Mouse (Mus musculus) intestine, embryonic 16.5 days (tissue): Measurements from ENCODE around the gene Tent2. TPM values are rescaled to one million over a fixed set of nuclear protein-coding genes. Genes with fewer than 3 reads are reported as not detected.
A peak's percentile ranks its signal among the peaks of the same experiment; 100 is the strongest.

Experiments used
- ATAC-seq: fragments of 200-750 bp; cut with Nextera tagmentation; 2 replicates; pipeline ENCODE4 v1.8.0; 2017; ENCODE audit warnings: moderate TSS enrichment, moderate library complexity
- H3K27ac ChIP-seq: fragments of 300-500 bp; sonication (generic); 2 replicates; pipeline ENCODE4 v1.5.1; 2014; ENCODE audit warnings: mild to moderate bottlenecking, low read length
- H3K27me3 ChIP-seq: fragments of 300-500 bp; sonication (generic); replicated peaks from 2 replicates; pipeline ENCODE4 v1.6.1; 2014; ENCODE audit warnings: low read length, control low read depth, mixed read lengths; ENCODE audit not compliant: control insufficient read depth, insufficient read depth
- H3K36me3 ChIP-seq: fragments of 300-500 bp; sonication (generic); 2 replicates; pipeline ENCODE4 v1.6.1; 2014; ENCODE audit warnings: low read length, control low read depth; ENCODE audit not compliant: control insufficient read depth, insufficient read depth
- H3K4me1 ChIP-seq: fragments of 300-500 bp; sonication (generic); 2 replicates; pipeline ENCODE4 v1.6.1; 2014; ENCODE audit warnings: low read length, control low read depth, mixed read lengths; ENCODE audit not compliant: control insufficient read depth, insufficient read depth
- H3K4me2 ChIP-seq: fragments of 300-500 bp; sonication (generic); 2 replicates; pipeline ENCODE4 v1.6.1; 2014; ENCODE audit warnings: low read depth, low read length, control low read depth
- H3K4me3 ChIP-seq: fragments of 300-500 bp; sonication (generic); 2 replicates; pipeline ENCODE4 v1.5.1; 2014; ENCODE audit warnings: mild to moderate bottlenecking, low read length
- H3K9ac ChIP-seq: fragments of 300-500 bp; sonication (generic); 2 replicates; pipeline ENCODE4 v1.6.1; 2014; ENCODE audit warnings: low read depth, low read length
- H3K9me3 ChIP-seq: fragments of 300-500 bp; sonication (generic); 2 replicates; pipeline ENCODE4 v1.6.1; 2016; ENCODE audit warnings: low read length, control low read depth; ENCODE audit not compliant: control insufficient read depth
- WGBS: fragments of 180-500 bp; shearing (Covaris S2); extraction: QIAGEN DNeasy Blood & Tissue Kit; methylation state at CpG from one replicate; pipeline ENCODE4 v1.1.7; 2014; 5-methylcytosine and 5-hydroxymethylcytosine counted together
- polyA plus RNA-seq: library from polyadenylated mRNA; unstranded; fragments of >200 nt; fragmentation: Nextera tagmentation; extraction: Ambion mirVana; gene quantifications from 2 replicates; pipeline ENCODE4 v1.2.1, GENCODE M21; 2015

The Tent2 gene
- polyA plus RNA-seq, 1 experiment from 2014 or later = 50.3 TPM

DNA sequence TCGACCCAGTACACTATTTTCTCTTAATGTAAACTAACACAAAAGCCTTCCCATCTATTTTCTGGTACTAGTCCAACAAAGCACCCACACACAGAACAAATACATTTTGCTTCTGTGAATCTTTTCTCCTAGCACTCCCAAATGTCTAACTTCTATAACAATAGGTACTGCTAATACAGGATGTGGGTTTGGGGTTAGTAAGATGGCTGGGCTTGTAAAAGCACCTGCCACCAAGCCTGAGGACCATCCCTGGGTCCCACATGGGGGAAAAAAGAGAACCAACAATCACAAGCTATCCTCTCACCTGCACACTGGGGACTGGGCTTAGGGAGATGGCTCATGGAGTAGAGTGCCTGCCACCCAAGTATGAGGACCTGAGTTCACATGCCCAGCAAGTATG is 38.9 kb downstream of the Tent2 start:
- Histone ChIP-seq H3K9me3 (no peaks in the 10 kb centered on the region), H3K4me3 (no peak overlapping the region), H3K27me3 (no peaks in the 10 kb centered on the region), H3K36me3 (peaks cover 3% of the 10 kb centered on the region; the same call in 1 of the 2 replicates), H3K27ac (no peak overlapping the region), H3K9ac (no peak overlapping the region), H3K4me2 (no peak overlapping the region), H3K4me1 (no peaks in the 10 kb centered on the region)
- ATAC-seq = no peak
- WGBS = 85% methylated on average over 1 of the region's 1 CpGs

DNA sequence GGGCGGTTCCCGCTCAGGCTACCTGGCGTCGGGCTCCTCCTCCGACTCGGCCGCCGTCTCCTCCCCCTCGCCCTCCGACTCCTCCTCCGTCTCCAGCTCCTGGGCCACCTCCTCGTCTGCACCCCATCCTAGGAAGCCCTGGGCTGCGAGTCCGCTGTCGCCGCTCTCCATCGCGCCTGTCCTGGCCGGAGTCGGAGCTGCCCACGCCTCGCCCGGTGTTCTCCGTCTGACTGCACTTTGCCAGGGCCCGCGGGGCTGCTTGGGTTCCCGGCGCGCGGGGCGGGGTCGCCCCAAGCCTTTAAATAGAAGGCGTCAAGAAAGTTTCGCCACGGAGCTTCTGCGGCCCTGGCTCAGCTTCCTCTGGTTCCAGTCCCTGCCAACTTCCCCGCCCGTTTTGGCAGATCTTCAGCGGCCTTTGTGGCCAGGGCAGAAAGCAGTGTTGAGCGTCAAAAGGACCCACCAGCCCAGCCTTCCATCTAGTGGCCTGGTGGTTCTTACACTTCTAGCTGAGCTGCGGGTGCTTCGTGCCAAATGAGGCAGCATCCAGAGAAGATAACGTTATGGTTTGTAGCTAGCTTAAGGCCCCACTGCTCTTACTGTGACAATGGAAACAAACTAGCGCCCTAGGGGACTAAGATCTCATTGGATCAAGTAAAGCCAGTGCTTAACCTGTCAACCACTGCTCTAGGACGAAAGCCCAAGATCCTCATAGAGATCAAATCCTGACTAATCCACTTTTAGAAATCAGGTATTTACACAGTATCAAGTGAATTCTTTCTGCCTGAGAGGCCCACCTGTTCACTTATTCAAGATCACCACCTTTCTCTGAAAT is 47.6 kb downstream of the Tent2 start, which contains the start of gene Cmya5:
Gene Cmya5, minus strand, starts transcription at position 389 of the 832 bp plus-strand sequence.
- Histone ChIP-seq H3K9ac (peak within 1 kb of the TSS; percentile 72), H3K9me3 (no peaks in the 10 kb centered on the region), H3K4me2 (peak within 1 kb of the TSS; percentile 95), H3K27ac (peak within 1 kb of the TSS; percentile 57; the same call in 1 of the 2 replicates), H3K27me3 (no peaks in the 10 kb centered on the region), H3K4me3 (peak within 1 kb of the TSS; percentile 66), H3K36me3 (no peaks in the 10 kb centered on the region), H3K4me1 (peaks cover 6% of the 10 kb centered on the region; the same call in 1 of the 2 replicates)
- 2% methylated on average over 45 of the region's 45 CpGs for WGBS
- ATAC-seq = peak; percentile 98

DNA sequence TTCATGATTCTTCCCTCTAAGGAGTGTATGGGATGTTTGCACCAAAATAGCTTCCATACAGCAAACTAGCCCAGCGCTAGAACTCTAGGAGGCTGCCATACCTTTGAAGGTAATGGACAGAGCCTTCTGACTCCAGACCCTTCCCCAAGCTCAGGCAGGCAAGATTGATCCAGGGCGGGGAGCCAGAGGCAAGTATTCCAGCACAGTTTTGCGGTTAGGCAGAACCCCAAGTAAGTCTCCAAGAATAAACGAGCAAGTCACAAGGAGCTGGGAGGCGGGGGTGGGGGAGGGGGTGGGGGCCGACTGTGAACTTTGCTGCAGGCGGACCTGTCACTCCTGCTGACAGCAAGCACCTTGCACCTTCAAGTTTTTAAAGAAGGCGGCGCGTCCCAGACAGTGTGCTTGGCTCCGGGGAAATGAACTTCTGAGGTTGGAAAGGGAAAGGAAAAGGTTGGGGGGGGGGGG is 48.3 kb downstream of the Tent2 start:
- Histone ChIP-seq H3K4me2 (peak overlapping the region; percentile 95), H3K27me3 (no peaks in the 10 kb centered on the region), H3K27ac (no peak overlapping the region), H3K9ac (peak overlapping the region; percentile 72), H3K36me3 (no peaks in the 10 kb centered on the region), H3K4me1 (peaks cover 6% of the 10 kb centered on the region; the same call in 1 of the 2 replicates), H3K9me3 (no peaks in the 10 kb centered on the region), H3K4me3 (peak overlapping the region; percentile 66)
- WGBS = 21% methylated on average over 11 of the region's 11 CpGs
- peak; percentile 87 for ATAC-seq

DNA sequence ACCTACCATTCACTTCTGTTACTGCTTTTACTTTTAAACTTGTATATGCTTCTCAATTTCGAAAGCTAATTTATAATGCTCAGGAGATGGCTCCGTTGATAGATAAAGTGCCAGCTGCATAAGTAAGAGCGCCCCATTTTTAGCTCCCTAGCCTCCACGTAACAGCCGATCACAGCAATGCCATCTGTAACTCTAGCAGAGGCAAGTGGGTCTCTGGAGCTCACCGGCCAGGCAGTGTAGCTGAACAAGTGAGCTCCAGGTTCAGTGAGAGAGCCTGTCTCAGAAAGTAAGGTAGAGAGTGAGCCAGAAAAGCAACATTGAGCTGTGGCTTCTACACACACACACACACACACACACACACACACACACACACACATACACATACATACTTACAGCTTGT is 51.0 kb downstream of the Tent2 start:
- Histone ChIP-seq H3K27me3 (no peaks in the 10 kb centered on the region), H3K4me2 (no peak overlapping the region), H3K4me1 (peaks cover 6% of the 10 kb centered on the region; the same call in 1 of the 2 replicates), H3K27ac (no peak overlapping the region), H3K36me3 (no peaks in the 10 kb centered on the region), H3K9me3 (no peaks in the 10 kb centered on the region), H3K9ac (no peak overlapping the region), H3K4me3 (no peak overlapping the region)
- 96% methylated on average over 6 of the region's 6 CpGs for WGBS
- ATAC-seq = no peak

DNA sequence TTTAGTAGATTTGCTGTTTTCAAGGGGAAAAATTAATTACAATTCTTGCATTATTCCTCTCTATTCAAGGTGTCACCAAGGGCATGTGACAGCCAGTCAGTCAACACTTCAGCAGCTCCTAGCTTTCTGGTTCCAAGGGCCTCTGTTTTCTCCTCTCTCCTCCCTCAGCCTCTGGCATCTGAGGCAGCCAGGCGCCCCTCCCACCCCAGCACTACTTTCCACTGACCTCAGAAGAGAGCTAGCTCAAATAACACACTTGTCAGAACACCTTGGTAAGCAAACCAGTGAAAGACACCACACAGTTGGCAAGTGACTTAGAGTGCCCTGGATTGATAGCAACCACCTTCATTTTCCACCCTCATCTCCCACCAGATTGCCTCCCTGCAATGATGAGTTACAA is 54.1 kb downstream of the Tent2 start:
- Histone ChIP-seq H3K4me3 (no peak overlapping the region), H3K4me1 (no peaks in the 10 kb centered on the region), H3K9me3 (no peaks in the 10 kb centered on the region), H3K27me3 (no peaks in the 10 kb centered on the region), H3K9ac (no peak overlapping the region), H3K27ac (no peak overlapping the region), H3K4me2 (no peak overlapping the region), H3K36me3 (no peaks in the 10 kb centered on the region)
- WGBS = 53% methylated on average over 1 of the region's 1 CpGs
- no peak for ATAC-seq

DNA sequence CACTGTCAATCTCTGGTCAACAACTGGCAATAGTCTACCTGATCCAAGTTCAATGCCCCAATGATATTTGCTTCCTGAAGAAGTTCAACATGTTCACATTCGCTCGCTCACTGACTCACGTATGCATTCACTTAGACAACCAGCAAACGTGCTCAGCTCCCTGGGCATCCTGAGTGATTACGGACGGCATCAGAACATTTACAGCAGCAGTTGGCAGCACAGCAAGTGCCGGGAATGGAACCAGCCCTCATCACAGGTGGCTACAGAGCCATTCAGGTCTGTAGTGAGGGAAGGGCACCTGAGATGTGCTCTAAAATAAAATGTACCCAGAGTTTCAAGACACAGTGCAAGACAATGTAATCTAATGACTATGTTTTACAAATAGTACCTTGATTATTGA is 55.1 kb downstream of the Tent2 start:
- no peaks in the 10 kb centered on the region for H3K27me3 ChIP-seq
- WGBS = 89% methylated on average over 7 of the region's 7 CpGs
- H3K4me3 ChIP-seq = no peak overlapping the region
- H3K27ac ChIP-seq = no peak overlapping the region
- H3K36me3 ChIP-seq = no peaks in the 10 kb centered on the region
- no peaks in the 10 kb centered on the region for H3K4me1 ChIP-seq
- H3K4me2 ChIP-seq = no peak overlapping the region
- no peak overlapping the region for H3K9ac ChIP-seq
- ATAC-seq = no peak
- no peaks in the 10 kb centered on the region for H3K9me3 ChIP-seq

DNA sequence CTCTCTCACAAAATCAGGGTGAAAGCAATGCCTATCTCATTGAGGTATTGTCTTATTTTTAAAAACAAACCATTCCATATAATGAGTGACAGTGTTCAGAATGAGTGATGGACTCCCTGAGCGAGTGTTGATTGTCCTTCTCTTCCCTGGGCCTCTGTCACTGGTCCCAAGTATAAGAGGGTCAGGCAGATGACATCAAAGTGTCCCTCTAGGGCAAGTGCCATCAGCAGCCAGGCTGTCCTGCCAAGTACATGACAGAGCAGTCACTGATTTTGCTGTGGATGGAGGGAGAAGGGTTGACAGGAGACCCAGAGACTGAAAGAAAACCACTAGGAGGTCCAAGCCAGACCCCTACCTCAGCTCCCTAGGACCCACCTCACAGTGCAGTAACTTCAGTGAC is 55.9 kb downstream of the Tent2 start:
- H3K36me3 ChIP-seq = no peaks in the 10 kb centered on the region
- no peaks in the 10 kb centered on the region for H3K27me3 ChIP-seq
- H3K27ac ChIP-seq = no peak overlapping the region
- H3K9me3 ChIP-seq = no peaks in the 10 kb centered on the region
- 91% methylated on average over 1 of the region's 1 CpGs for WGBS
- H3K9ac ChIP-seq = no peak overlapping the region
- H3K4me1 ChIP-seq = no peaks in the 10 kb centered on the region
- no peak overlapping the region for H3K4me3 ChIP-seq
- ATAC-seq = no peak
- no peak overlapping the region for H3K4me2 ChIP-seq

DNA sequence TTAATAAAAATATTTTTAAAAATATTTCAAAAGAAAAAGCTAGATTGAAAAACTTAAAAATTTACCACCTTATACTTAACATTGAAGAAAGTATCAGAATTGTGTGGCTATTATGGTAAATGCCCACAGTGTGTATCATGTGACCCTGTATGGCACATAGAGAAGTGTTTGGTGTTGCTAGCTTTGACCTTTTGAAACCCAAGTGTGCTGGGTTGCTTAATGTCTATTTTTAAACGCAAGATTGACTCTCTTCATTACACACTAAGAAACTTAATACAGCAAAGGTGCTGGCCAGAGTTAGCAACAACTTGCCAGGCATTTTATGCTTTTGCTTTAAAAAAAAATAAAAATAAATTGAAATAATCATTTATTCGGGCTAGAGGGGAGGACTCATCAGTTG is 56.7 kb downstream of the Tent2 start:
- Histone ChIP-seq H3K9ac (no peak overlapping the region), H3K27me3 (no peaks in the 10 kb centered on the region), H3K9me3 (no peaks in the 10 kb centered on the region), H3K4me1 (no peaks in the 10 kb centered on the region), H3K4me3 (no peak overlapping the region), H3K4me2 (no peak overlapping the region), H3K27ac (no peak overlapping the region), H3K36me3 (no peaks in the 10 kb centered on the region)
- WGBS = 82% methylated on average over 2 of the region's 2 CpGs
- ATAC-seq = no peak

DNA sequence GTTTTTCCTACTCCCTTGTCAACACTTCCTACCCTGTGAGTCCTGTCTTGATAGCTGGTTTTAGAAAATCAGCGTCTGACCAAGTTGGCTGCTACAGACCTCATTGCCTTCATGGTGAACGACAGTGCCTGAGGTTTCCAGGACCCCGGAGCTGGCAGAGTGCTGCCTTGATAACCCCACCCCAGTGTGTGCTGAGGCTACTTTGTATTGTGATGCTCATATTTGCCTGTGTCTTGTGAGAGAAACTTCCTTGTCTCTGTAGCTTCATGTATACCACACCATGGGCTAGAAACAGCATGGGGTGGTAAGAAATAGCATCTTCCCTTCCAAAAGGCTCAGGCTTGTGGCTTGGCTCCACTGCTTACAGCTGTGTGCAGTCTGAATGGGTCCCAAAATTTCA is 61.5 kb downstream of the Tent2 start:
- Histone ChIP-seq H3K27ac (no peak overlapping the region), H3K27me3 (no peaks in the 10 kb centered on the region), H3K4me3 (no peak overlapping the region), H3K4me1 (no peaks in the 10 kb centered on the region), H3K4me2 (no peak overlapping the region), H3K9ac (no peak overlapping the region), H3K36me3 (no peaks in the 10 kb centered on the region), H3K9me3 (no peaks in the 10 kb centered on the region)
- ATAC-seq = no peak
- WGBS = 88% methylated on average over 3 of the region's 3 CpGs
